Mouse (Mus musculus): ENCODE measurements at regions not wholly inside any gene's neighbourhood (a gene's known extent, or its start where the extent isn't known, plus 50 kb on each side); places are given as distances from the start of the nearest gene placed in this dataset.

DNA sequence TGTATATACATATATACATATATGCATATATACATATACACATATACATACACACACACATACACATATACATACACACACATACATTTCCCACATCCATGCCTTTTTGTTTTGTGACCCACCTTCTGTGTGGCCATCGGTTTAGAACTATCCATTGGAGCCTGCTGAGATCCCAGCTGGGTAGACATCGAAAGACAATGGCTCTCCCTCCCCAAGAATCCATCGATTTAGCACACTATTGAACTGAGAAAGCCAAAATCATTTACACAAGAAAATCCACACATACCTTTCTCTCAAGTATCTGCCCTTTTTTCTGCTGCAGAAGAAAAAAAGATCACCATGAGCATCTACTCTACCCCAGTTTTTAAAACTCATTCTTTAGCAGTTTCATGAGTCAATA, 182.8 kb downstream of the Gsdmc2 start:
- TF ChIP-seq POLR2A (IDR thresholded peaks at IDR 0.05; ENCODE audit: insufficient read length, low read depth) (no peak), TCF12 (IDR thresholded peaks at IDR 0.05; ENCODE audit: insufficient read depth, poor library complexity, severe bottlenecking) (no peak), MAX (IDR thresholded peaks at IDR 0.05; ENCODE audit: low read depth) (no peak)
